Mouse (Mus musculus) megakaryocyte, embryonic 14.5 days (primary cell): ENCODE data around the gene 5330417C22Rik.

Experiments
- FLI1 ChIP-seq: IDR thresholded peaks from 2 replicates; pipeline ENCODE4 v1.6.1; 2012; ENCODE audit warnings: low read length, inconsistent platforms, mixed read lengths
- GATA1 ChIP-seq: IDR thresholded peaks from 3 replicates; pipeline ENCODE4 v1.6.1; 2012; ENCODE audit warnings: mixed read lengths, low read length, inconsistent platforms, borderline replicate concordance

DNA sequence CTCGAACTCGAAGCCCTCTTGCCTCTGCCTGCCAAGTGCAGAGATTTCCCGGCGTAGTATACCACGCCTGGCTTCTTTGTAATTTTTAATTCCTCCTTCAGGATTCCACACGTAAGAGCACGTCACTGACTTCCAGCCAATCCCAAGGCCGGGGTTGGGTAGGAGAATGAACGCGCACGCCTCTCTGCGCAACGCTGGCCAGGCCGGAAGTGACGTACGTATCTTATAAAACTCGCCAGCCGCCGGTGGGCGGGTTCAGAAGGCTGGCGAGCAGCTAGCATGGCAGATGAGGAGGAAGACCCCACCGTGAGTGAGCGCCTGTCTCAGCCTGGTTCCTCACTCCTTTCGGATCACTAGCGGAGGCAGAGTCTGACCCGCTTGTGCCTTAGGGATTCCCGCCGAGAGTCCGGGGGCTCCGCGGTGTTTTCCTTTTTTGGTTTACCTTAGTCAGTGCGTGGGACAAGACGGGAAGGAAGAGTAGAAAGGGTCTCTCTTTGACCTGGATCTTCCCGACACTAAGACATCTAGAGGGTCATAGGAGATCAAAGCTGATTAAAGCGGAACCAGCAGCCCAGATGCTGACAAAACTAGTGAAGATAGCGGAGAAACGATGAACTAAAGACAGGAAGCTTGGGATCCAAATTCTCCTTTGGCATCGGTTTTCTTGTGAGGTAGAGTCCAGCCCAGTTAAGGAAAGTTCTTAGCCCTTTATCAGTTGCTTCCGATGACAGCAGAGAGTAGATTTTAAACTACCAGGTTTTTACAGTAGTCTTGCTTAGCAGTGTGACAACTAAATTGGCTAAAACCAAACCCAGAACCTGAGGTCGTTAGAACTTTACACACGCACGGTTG lies 35.3 kb upstream of the 5330417C22Rik start, which contains the start of gene Taf13:
- TF ChIP-seq GATA1: no peak
- peak; percentile 53; the same call in 1 of the 2 replicates for TF ChIP-seq FLI1
